Mouse (Mus musculus) macrophage (primary cell): Measurements from ENCODE around the gene Lrrc43. TPM values are rescaled to one million over a fixed set of nuclear protein-coding genes. Genes with fewer than 3 reads are reported as not detected.

Source experiments
- H3K27ac ChIP-seq: fragments of 350-480 bp; formaldehyde crosslinking; 2 replicates; pipeline ENCODE4 v1.9.0; 2021
- H3K36me3 ChIP-seq: fragments of 350-480 bp; formaldehyde crosslinking; 2 replicates; pipeline ENCODE4 v1.9.0; 2021; ENCODE audit errors: inconsistent target
- H3K4me3 ChIP-seq: fragments of 350-480 bp; formaldehyde crosslinking; 2 replicates; pipeline ENCODE4 v1.9.0; 2021; ENCODE audit errors: inconsistent target
- H3K79me2 ChIP-seq: fragments of 350-480 bp; formaldehyde crosslinking; 2 replicates; pipeline ENCODE4 v1.9.0; 2021; ENCODE audit errors: inconsistent target
- WGBS: methylation state at CpG from one replicate; pipeline ENCODE4 v1.1.7; 2026; ENCODE audit warnings: inconsistent platforms; ENCODE audit not compliant: missing documents; 5-methylcytosine and 5-hydroxymethylcytosine counted together
- polyA plus RNA-seq: library from polyadenylated mRNA; stranded (reverse); fragments of 250-400 nt; gene quantifications from 3 replicates; pipeline ENCODE4 v1.2.4, GENCODE M21; 2018; ENCODE audit warnings: inconsistent platforms

Gene Lrrc43
- polyA plus RNA-seq, 1 experiment from 2014 or later, result not detected

GRCm38 (mm10) chr5:123528641-123529040 lies 39.5 kb downstream of the Lrrc43 start:
- WGBS, result 88% methylated on average over 7 of the region's 7 CpGs
- H3K36me3 ChIP-seq, result peaks cover 69% of the 10 kb centered on the region
- H3K4me3 ChIP-seq, result no peak overlapping the region
- no peaks in the 10 kb centered on the region for H3K79me2 ChIP-seq
- H3K27ac ChIP-seq, result no peak overlapping the region

- H3K36me3 ChIP-seq, result peaks cover 83% of the 10 kb centered on the region
- no peak overlapping the region for H3K27ac ChIP-seq
- 93% methylated on average over 8 of the region's 8 CpGs for WGBS
- H3K79me2 ChIP-seq, result no peaks in the 10 kb centered on the region
- H3K4me3 ChIP-seq, result no peak overlapping the region
Measured at GRCm38 (mm10) chr5:123530056-123530455, 41.0 kb downstream of the Lrrc43 start.

- Histone ChIP-seq H3K36me3 (peaks cover 88% of the 10 kb centered on the region), H3K27ac (no peak overlapping the region), H3K79me2 (no peaks in the 10 kb centered on the region), H3K4me3 (no peak overlapping the region)
- 96% methylated on average over 10 of the region's 10 CpGs for WGBS
Measured at GRCm38 (mm10) chr5:123533801-123534200, 44.7 kb downstream of the Lrrc43 start.

- 94% methylated on average over 7 of the region's 7 CpGs for WGBS
- Histone ChIP-seq H3K36me3 (peaks cover 54% of the 10 kb centered on the region), H3K27ac (no peak overlapping the region), H3K4me3 (no peak overlapping the region), H3K79me2 (peaks cover 8% of the 10 kb centered on the region; the same call in 1 of the 2 replicates)
Measured at GRCm38 (mm10) chr5:123555693-123556092, 66.6 kb downstream of the Lrrc43 start.

- WGBS, result 84% methylated on average over 2 of the region's 2 CpGs
- Histone ChIP-seq H3K79me2 (peaks cover 15% of the 10 kb centered on the region; the same call in 1 of the 2 replicates), H3K36me3 (peaks cover 62% of the 10 kb centered on the region), H3K4me3 (no peak overlapping the region), H3K27ac (no peak overlapping the region)
Measured at GRCm38 (mm10) chr5:123556451-123556850, 67.3 kb downstream of the Lrrc43 start.

Other genes starting within 250 kb of the Lrrc43 start
- gene Wdr66, start 237.2 kb upstream of the Lrrc43 start, polyA plus RNA-seq, result 0.11 to 0.16 TPM (median 0.12 TPM) in 3 replicates
- 2.2 to 3.5 TPM (median 2.3 TPM) in 3 replicates for gene Bcl7a, start 145.5 kb upstream of the Lrrc43 start, polyA plus RNA-seq
- gene Mlxip, start 94.5 kb upstream of the Lrrc43 start, polyA plus RNA-seq, result 14.4 to 26.9 TPM (median 18.7 TPM) in 3 replicates
- gene Il31, start 184 bp downstream of the Lrrc43 start, polyA plus RNA-seq, result not detected in 3 replicates
- not detected in 3 replicates for gene B3gnt4, start 21.2 kb downstream of the Lrrc43 start, polyA plus RNA-seq
- 22.3 to 30.5 TPM (median 24.6 TPM) in 3 replicates for gene Diablo, start 34.9 kb downstream of the Lrrc43 start, polyA plus RNA-seq
- gene Gm49027, start 36.2 kb downstream of the Lrrc43 start, polyA plus RNA-seq, result not detected in 3 replicates
- 67.1 to 83.9 TPM (median 76.7 TPM) in 3 replicates for gene Vps33a, start 83.7 kb downstream of the Lrrc43 start, polyA plus RNA-seq
- gene Clip1, start 195.3 kb downstream of the Lrrc43 start, polyA plus RNA-seq, result 40.2 to 65.1 TPM (median 40.4 TPM) in 3 replicates
- gene Zcchc8, start 231.8 kb downstream of the Lrrc43 start, polyA plus RNA-seq, result 25.4 to 34.6 TPM (median 29.5 TPM) in 3 replicates